Mouse (Mus musculus): ENCODE measurements around the gene Shkbp1. TPM values are rescaled to one million over a fixed set of nuclear protein-coding genes. Genes with fewer than 3 reads are reported as not detected.
A peak's percentile ranks its signal among the peaks of the same experiment; 100 is the strongest.

The Shkbp1 gene
- polyA plus RNA-seq, 1 experiment from 2014 or later = 34.1 TPM

DNA sequence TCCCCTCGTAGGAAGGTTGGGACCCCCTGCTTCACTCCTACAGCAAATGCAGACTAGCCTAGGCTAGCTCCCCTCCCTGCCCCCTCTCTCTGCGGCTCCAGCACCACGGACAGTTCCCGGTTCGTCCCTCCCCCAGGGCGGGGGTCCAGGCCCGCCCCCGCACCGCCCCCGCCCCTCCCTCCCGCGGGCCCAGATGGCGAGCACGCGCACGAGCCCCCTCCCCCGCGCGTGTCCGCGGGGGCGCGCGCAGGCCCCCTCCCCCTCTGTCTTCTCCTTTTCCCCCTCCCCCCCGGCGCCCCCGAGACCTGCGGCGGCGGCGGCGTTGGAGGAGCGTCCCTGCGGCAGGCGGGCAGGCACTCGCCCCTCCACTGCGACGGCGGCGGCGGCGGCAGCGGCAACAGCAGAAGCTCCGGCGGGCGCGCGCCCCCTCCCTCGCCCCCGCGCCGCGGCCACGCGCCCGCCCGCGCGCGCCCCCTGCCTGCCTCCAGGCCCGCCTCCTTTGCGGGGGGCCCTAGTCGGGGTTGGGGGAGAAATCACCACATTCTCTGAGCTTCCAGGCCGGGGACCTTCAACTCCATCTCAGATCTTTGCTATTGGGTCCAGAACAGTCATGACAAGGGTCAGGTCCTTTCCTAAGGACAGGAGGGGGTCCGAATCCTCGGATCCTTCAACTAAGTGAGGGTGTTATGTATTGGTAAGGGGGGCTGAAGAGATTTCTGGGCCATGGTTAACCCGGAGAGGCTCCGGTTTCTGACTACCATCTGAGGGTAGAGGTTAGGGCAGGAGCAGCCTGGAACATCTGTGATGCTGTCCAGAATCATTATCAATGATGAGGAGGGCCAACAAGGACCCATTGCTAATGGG, 40.6 kb upstream of the Shkbp1 start:
- DNase-seq (ENCODE audit: low spot score) = no peak
- Histone ChIP-seq H3K4me2 (ENCODE audit: low read length) (peak overlapping the region; percentile 75), H3K4me1 (replicated peaks; ENCODE audit: insufficient read depth, low read length) (no peaks in the 10 kb centered on the region; the same call in 1 of the 2 replicates), H3K27me3 (ENCODE audit: insufficient read depth, low read length) (peaks cover 47% of the 10 kb centered on the region), H3K4me3 (replicated peaks; ENCODE audit: low read depth, low read length) (peak overlapping the region; percentile 45), H3K9me3 (replicated peaks; ENCODE audit: low read length) (no peaks in the 10 kb centered on the region), H3K27ac (no peak overlapping the region), H3K9ac (ENCODE audit: low read depth, low read length) (0 out of 2 replicates have a peak overlapping the region, but pooled peaks have one; percentile 23), H3K36me3 (ENCODE audit: insufficient read depth, low read length) (no peaks in the 10 kb centered on the region)
- no peak for TF ChIP-seq CTCF (IDR thresholded peaks at IDR 0.05; ENCODE audit: low read depth)
- 2% methylated on average over 30 of the region's 68 CpGs for WGBS
- ATAC-seq (replicated peaks; ENCODE audit: low FRiP score, low read depth) = no peak; the same call in 1 of the 2 replicates

GRCm38 (mm10) chr7:27395521-27396183, 39.8 kb upstream of the Shkbp1 start:
- Histone ChIP-seq H3K27me3 (ENCODE audit: insufficient read depth, low read length) (peaks cover 46% of the 10 kb centered on the region), H3K4me1 (replicated peaks; ENCODE audit: insufficient read depth, low read length) (no peaks in the 10 kb centered on the region; the same call in 1 of the 2 replicates), H3K9ac (ENCODE audit: low read depth, low read length) (no peak overlapping the region), H3K27ac (no peak overlapping the region), H3K36me3 (ENCODE audit: insufficient read depth, low read length) (no peaks in the 10 kb centered on the region), H3K4me2 (ENCODE audit: low read length) (peak overlapping the region; percentile 75), H3K9me3 (replicated peaks; ENCODE audit: low read length) (no peaks in the 10 kb centered on the region), H3K4me3 (replicated peaks; ENCODE audit: low read depth, low read length) (peak overlapping the region; percentile 45; the same call in 1 of the 2 replicates)
- DNase-seq (ENCODE audit: low spot score) (no peak), ATAC-seq (replicated peaks; ENCODE audit: low FRiP score, low read depth) (no peak; the same call in 1 of the 2 replicates)
- WGBS = 2% methylated on average over 22 of the region's 22 CpGs
- TF ChIP-seq CTCF (IDR thresholded peaks at IDR 0.05; ENCODE audit: low read depth) = no peak

DNA sequence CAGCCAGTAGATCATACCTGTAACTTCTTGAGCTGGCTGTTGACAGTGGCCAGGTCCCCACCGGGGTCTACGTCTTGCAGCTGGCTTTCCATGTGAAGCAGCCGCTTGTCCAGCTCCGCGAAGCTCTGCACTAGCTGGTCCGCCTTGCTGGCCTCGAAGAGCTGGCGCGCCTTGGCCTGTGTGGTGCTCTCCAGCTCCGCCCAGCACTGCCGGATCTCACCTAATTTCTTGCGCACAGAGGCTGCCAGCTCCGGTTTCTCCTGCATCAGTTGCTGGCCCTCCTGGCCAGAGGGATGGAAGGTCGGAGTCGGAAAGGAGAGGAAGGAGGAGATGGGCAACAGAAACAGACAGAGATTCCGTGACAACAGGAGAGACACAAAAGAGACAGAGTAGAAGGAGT, 35.6 kb upstream of the Shkbp1 start:
- Histone ChIP-seq H3K4me2 (ENCODE audit: low read length) (no peak overlapping the region), H3K27ac (no peak overlapping the region), H3K9me3 (replicated peaks; ENCODE audit: low read length) (no peaks in the 10 kb centered on the region), H3K27me3 (ENCODE audit: insufficient read depth, low read length) (peaks cover 32% of the 10 kb centered on the region), H3K4me3 (replicated peaks; ENCODE audit: low read depth, low read length) (no peak overlapping the region), H3K4me1 (replicated peaks; ENCODE audit: insufficient read depth, low read length) (no peaks in the 10 kb centered on the region; the same call in 1 of the 2 replicates), H3K9ac (ENCODE audit: low read depth, low read length) (no peak overlapping the region), H3K36me3 (ENCODE audit: insufficient read depth, low read length) (no peaks in the 10 kb centered on the region)
- no peak for ATAC-seq (replicated peaks; ENCODE audit: low FRiP score, low read depth)
- 37% methylated on average over 16 of the region's 16 CpGs for WGBS
- DNase-seq (ENCODE audit: low spot score) = no peak
- TF ChIP-seq CTCF (IDR thresholded peaks at IDR 0.05; ENCODE audit: low read depth) = no peak

DNA sequence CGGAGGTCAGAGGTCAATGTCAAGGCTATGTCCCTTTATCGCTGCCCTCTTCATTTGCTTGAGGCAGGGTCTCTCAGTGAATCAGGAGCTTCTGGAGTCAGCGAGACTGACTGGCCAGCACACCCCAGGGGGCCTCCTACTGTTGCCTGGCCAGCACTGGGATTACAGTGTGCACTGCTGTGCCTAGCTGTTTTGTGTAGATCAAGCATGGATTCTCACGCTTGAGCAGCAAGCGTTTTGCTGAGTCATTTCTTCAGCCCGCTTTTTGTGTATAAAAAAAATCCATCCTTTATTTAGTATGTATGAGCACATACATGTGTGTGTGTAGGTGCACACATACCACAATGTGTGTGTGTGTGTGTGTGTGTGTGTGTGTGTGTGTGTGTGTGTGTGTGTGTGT, 33.4 kb upstream of the Shkbp1 start:
- WGBS = 62% methylated on average over 6 of the region's 6 CpGs
- no peak overlapping the region for H3K9ac ChIP-seq (ENCODE audit: low read depth, low read length)
- TF ChIP-seq CTCF (IDR thresholded peaks at IDR 0.05; ENCODE audit: low read depth) = no peak
- no peak overlapping the region for H3K4me3 ChIP-seq (replicated peaks; ENCODE audit: low read depth, low read length)
- H3K27me3 ChIP-seq (ENCODE audit: insufficient read depth, low read length) = peaks cover 10% of the 10 kb centered on the region
- no peak for DNase-seq (ENCODE audit: low spot score)
- H3K27ac ChIP-seq = no peak overlapping the region
- H3K4me2 ChIP-seq (ENCODE audit: low read length) = no peak overlapping the region
- no peaks in the 10 kb centered on the region for H3K36me3 ChIP-seq (ENCODE audit: insufficient read depth, low read length)
- no peaks in the 10 kb centered on the region for H3K9me3 ChIP-seq (replicated peaks; ENCODE audit: low read length)
- ATAC-seq (replicated peaks; ENCODE audit: low FRiP score, low read depth) = no peak
- H3K4me1 ChIP-seq (replicated peaks; ENCODE audit: insufficient read depth, low read length) = no peaks in the 10 kb centered on the region

DNA sequence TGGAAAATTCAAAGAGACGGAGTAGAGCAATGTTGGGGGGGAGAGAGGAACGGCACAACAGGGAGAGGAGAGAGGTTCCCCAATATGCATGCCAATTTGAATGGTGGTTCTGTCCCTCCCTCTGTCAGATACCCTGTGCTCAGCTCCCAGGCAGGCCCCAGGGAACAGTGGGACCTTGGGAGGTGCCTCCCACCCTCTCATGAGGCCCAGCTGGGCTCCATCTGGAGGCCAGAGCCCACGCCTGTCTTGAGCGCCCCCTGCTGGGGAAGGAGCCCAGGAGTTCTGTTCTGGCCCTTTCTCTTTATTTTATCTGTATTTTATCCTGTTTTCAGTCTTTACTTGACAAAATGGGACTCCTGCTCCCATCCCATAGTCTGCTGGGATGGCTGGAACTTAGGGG, 28.9 kb upstream of the Shkbp1 start:
- DNase-seq (ENCODE audit: low spot score) (peak; percentile 63), ATAC-seq (replicated peaks; ENCODE audit: low FRiP score, low read depth) (peak; percentile 43; the same call in 1 of the 2 replicates)
- Histone ChIP-seq H3K4me3 (replicated peaks; ENCODE audit: low read depth, low read length) (no peak overlapping the region), H3K27ac (no peak overlapping the region), H3K9ac (ENCODE audit: low read depth, low read length) (no peak overlapping the region), H3K4me2 (ENCODE audit: low read length) (no peak overlapping the region), H3K9me3 (replicated peaks; ENCODE audit: low read length) (no peaks in the 10 kb centered on the region), H3K4me1 (replicated peaks; ENCODE audit: insufficient read depth, low read length) (no peaks in the 10 kb centered on the region), H3K27me3 (ENCODE audit: insufficient read depth, low read length) (no peaks in the 10 kb centered on the region), H3K36me3 (ENCODE audit: insufficient read depth, low read length) (no peaks in the 10 kb centered on the region)
- WGBS = 36% methylated on average over 4 of the region's 4 CpGs
- peak; percentile 84 for TF ChIP-seq CTCF (IDR thresholded peaks at IDR 0.05; ENCODE audit: low read depth)

GRCm38 (mm10) chr7:27384134-27384533, 28.3 kb upstream of the Shkbp1 start:
- Histone ChIP-seq H3K27me3 (ENCODE audit: insufficient read depth, low read length) (no peaks in the 10 kb centered on the region), H3K4me2 (ENCODE audit: low read length) (no peak overlapping the region), H3K27ac (no peak overlapping the region), H3K9ac (ENCODE audit: low read depth, low read length) (no peak overlapping the region), H3K4me1 (replicated peaks; ENCODE audit: insufficient read depth, low read length) (no peaks in the 10 kb centered on the region), H3K4me3 (replicated peaks; ENCODE audit: low read depth, low read length) (no peak overlapping the region), H3K36me3 (ENCODE audit: insufficient read depth, low read length) (no peaks in the 10 kb centered on the region), H3K9me3 (replicated peaks; ENCODE audit: low read length) (no peaks in the 10 kb centered on the region)
- 78% methylated on average over 5 of the region's 5 CpGs for WGBS
- no peak for TF ChIP-seq CTCF (IDR thresholded peaks at IDR 0.05; ENCODE audit: low read depth)
- DNase-seq (ENCODE audit: low spot score) (no peak), ATAC-seq (replicated peaks; ENCODE audit: low FRiP score, low read depth) (no peak)
